Mouse (Mus musculus) heart, adult 11 months (tissue): Measurements from ENCODE around the gene Stk36.

Experiments used
- DNase-seq: peaks from one replicate; pipeline ENCODE4 v3.0.0; 2022

The Stk36 gene

DNA sequence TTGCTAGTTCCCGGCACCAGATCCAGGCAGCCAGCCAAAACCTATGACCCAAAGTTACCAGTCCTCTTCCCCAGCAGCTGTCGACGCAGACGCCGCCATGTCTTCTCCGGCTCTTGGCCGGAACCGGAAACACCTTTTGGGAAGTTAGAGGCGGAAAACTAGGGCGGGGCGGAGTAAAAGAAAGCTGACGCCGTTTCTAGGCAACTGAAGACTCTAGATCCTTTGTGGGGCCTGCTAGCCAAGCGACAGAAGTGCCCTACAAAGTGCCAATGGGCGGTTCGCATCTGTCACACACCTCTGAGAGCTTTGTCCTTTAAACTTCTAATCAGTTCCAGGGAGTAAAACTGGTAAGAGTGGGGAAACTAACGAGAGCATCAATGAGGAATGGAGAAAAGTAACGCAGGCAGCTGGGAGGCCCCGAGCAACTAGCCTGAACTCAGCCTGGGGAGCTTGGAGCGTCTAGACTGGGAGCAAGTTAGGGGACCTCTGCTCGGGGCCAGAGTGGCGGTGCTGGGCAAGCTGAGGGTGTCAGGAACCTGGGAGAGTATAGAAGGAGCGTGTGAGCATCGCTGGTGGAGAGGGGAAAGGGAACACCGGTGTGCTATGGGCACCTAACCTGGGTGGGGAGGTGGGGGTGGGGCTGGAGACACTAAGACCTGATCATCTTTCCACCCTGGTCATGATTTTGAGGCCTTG is at the start of gene Stk36, which contains the start of gene Rnf25:
Stk36 (plus strand) TSS at position 179 of the 696 bp plus-strand sequence.
Rnf25 (minus strand) TSS at position 131 of the 696 bp plus-strand sequence.
- peak; percentile 99 for DNase-seq

DNA sequence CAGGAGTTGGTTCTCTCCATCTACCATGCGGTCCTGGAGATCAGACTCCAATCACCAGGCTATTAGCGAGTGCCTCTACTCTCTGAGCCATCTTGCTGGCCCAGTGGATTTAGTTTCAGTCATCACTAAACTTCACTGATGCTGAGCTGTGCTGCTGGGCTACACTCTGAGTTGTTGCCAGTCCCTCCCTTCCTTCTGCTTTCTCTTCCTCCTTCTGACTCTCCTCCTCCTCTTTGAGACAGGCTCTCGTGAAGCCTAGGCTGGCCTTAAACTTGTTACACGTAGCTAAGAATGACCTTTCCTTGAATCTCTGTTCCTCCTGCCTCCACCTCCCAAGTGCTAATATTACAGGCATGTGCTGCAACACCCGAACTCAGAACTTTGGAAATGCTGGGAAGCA is 42.2 kb upstream of the Stk36 start:
- DNase-seq = no peak

DNA sequence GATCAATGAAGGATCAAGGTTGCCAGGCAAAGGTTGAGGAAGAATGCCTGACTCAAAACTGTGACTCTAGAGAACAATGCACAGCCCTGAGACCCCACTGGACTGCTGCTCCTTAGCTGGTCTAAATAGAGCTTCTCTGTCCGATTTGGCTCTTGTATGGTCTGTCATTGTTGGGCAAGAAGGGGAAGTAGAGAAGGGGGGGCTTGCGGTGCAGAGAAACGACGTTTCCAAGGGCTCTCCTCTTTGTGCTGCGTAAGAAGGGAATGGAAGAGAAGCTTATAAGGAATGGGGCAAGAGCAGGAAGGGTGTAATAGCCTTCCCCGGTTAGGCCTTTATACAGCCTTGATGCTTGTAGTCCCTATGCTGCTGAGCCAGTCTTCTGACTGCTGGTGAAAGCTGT is 35.4 kb upstream of the Stk36 start:
- no peak for DNase-seq

DNA sequence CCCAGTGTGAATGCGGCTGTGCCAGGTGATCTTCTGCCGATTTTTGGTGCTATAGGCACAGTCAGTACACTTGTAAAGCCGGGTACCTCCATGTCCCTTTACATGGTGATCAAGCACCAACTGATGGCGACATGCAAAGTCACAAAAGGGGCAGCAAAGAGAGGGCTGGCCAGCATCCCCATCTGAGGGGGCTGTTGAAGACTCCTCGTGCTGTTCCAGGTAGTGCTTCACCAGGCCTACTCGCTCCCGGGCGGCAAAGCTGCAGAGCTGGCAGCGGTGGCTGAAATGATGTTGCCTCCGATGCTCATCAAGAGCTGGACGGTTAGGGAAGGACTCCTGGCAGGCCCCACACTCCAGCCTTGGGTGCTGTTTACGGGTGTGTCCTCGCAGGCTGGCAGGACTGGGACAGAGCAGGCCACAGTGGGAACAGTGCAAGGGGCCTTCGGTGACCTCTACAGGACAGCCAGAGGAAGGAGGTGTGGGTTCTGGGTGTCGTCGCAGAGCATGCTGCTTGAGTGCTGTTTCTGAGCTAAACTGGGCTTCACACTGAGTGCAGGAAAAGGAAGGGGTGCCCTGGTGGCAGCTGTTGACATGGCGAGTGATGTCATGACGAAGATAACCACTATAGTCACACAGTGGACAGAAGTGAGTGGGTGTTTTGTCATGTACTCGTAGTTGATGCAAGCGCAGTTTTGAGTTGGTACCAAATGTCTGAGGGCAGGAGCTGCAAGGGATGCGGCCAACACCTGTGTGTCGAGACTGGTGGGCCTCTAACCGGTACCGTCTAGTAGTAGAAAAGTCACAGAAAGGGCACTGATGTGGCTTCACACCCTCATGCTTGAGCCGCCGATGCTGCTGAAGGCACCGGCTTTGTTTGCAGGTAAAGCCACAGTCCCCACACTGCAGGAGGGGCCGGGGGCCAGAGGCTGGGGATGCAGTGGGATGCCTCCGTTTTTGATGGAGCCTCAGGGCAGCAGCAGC is 31.2 kb upstream of the Stk36 start:
- DNase-seq = peak; percentile 91

DNA sequence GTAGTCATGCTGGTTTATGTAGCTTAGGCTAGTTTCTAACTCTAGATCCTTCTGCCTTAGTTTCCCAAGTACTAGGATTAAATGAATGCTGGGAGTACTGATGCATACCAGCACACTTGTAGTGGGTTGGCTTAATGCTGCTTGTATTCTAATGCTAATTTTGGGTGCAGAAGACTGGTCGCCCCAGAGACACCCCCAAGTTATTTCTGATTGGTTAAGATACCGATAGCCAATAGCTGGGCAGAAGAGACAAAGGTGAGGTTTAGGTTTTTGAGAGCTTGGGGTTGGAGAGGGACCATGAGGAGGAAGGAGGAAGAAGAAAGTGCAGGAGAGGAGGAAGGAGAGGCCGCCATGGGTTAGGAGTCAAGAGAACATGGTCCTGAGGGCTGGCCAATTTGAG is 18.6 kb upstream of the Stk36 start:
- DNase-seq = no peak

DNA sequence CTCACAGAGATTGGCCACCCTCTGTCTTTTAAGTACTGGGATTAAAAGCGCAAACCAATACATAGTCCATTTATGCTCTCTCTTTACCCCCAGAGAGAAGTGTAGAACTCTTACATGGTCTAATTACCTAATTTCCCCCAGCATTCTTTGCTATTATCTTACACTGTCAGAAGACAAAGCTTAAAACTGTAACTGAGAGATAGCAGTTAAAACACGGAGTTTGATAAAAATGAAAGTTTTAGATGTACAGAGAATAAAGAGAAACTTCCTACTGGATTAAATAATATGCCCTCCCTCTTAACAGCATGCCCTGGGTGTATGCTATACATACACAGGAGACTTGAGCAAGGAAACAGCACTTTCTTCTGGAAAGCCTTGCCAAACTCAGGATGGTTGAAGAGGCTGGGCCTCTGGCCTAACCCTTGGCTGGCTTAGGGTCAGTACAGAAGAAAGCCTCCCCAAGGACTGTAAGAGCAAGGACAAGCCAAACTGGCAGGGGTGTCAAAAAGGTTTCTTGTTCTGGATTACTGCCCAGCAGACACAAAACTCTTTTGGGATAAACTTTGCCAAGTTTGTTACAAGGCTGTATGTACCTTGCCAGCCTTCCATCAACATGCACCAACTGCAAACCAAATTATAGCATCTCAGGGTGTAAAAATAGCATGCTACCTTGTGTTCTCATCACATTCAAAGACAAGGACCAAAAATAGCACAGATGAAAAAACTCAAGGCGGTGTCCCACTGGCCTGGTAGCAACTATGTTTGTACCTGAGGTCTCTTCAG is 16.4 kb upstream of the Stk36 start:
- DNase-seq = peak; percentile 95

DNA sequence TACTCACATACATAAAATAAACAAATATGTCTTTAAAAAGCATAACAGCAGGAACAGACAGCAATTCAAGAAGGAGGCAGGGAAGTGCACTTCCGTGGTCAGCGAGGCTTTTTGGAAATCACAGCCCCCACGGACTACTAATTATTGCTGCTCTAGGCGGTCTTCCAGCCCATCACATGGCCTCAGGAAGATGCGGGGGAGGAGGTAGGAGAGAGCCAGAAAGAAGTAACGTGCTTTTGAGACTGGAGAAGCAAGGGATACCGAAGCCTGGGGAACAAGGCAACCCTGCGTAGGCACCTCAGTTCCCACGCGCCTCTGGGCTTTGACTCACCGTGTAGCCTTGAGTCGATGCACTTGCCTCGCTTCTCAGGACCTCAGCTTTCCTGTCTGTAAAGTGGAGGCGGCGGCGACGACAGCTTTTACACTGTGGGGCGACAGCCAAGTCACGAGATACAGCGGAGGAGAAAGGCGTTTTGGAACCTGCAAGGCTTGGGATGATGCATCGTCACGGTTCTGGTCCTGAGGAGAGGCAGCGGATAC is 13.9 kb upstream of the Stk36 start:
- DNase-seq = peak; percentile 95

DNA sequence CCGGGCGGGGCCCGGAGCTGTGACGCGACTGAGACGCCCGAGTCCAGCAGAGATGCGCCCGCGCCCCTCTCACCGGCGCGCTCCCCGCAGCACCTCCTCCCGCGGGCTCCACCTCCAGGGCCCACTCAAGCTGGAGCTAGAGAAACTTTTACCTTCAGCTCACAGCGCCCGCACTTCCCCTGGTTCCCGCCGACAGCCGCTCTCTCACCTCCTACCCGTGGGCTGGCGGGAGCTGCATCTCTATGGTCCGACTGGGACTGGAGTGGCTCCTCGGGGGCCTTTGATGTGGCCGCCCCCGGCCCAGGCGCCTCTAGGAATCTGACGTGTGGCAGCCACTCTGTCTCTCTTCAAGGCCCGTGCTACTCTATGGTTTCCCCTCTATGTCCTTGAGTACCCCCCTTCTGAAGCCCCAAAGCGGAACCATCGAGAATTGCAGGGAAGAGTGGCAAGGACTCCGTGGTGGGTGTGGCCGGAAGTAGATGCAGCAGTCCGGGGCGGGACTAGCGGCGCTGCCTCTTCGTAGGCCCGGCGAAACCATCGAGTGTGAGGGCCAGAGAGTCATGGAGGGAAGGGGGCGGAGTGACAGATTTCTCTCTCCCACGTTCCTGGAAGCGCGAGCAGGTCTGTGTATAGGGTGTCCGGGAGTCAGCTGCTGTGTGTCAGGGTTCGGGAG is 13.3 kb upstream of the Stk36 start, which contains the start of the genes Zfp142 and Bcs1l:
Zfp142 (minus strand) TSS at position 474 of the 673 bp plus-strand sequence.
Bcs1l (plus strand) TSS at position 517 of the 673 bp plus-strand sequence.
- peak; percentile 100 for DNase-seq

DNA sequence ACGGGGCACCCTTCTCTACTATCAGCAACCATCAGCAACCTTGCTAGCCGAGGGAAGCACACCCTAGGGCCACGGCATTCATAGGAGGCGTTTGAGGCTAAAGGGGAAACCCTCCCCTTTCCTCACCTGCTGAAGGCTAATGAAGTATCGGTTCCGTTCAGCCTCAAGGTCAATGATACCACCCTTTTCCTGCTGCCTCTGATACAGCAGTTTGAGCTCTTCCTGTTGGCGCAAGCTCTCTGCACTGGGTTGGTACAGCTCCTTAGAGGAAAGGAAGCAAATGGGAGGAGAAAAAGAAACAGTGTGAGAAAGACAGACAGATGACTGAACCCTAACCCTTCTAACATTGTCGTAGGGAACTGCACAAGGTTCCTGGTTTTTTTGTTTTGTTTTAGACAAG is 6.8 kb upstream of the Stk36 start:
- no peak for DNase-seq

DNA sequence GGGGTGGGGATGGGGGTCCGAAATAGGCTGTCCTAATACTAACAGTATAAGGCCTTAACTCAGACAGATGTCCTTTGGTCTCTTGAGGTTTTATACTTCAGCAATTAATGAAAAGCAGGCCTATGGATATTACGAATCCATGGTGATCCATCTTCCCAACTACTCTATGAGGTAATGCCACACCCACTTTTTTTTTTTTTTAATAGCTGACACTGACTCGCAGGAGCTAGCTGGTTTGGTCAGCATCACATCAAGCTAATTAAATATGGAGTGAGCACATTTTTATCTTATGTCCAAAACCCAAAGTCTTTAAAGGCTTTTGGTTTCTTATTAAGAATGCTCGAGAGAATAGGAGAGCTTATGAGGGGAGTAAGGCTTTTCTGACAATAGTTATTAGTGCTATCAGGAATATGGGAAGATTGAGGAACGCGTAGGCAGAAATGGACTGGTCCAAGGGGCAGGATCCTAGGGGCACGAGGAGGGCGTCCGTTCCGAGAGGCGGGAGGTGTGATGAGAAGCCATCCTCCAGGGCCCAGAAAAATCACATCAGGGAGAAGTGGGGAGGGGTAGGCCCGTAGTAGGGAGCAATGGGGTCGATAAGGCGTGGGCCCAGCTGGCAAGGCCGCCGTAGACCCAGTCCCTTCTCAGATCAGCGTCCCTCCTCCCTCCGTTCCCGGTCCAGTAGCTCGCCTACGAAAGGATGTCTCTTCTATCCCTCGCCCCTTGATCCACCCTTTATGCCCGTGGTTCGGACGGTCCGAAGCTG is 561 bp upstream of the Stk36 start:
- no peak for DNase-seq

DNA sequence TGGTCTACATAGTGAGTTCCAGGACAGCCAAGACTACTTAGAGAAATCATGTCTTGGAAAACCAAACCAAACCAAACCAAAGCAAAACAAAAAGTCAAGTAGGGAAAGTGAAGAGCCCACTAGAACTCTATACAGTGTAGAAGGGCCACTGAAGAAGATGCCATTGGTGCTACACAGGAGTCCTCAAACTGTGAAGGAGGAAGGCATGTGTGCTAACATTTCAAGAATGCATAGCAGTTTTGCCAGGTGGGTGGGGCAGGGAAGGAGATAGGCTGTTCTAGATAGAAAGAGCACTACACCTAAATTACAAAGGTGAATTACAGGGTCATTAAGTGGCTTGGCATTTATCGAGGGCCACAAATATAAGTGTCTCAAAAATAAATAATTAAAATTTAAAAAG is 22.9 kb downstream of the Stk36 start:
- DNase-seq = peak; percentile 34

DNA sequence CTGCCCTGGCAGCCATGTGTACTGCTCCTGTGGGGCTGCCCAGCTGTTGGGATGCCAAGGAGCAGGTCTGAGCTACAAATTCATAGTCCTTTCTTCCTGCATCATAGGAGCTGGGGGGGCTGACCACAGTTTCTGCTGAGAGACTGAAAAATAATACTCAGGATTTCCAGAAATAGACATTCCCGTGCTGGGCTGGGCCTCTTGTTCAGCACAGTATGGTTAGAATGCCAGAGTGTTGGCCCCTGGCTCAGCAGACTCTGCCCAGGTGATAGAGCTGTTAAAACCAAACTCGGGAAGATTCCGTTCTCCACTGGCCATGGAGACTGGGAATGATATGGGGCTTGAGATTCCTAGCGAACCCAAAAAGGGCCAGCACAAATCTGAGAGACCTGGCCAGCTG is 24.8 kb downstream of the Stk36 start:
- DNase-seq = peak; percentile 68

DNA sequence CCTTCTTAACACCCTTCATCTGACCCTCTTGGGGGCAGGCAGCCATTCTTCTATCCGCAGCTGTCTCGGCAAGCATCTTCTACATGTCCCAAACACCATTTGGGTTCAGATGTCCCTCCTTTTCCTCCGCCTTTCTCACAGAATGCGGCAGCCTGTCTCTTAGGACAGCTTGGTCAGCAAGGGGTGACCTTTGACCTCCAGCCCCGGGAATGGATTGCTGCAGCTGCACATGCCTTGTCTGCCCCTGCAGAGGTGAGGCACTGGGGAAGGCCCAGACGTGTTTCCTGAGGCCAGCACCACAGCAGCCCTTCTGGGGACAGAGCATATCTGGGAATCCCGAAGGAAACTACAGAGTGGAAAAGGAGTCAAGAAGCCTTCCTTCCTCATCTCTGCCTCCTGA is 26.8 kb downstream of the Stk36 start:
- DNase-seq = peak; percentile 46

DNA sequence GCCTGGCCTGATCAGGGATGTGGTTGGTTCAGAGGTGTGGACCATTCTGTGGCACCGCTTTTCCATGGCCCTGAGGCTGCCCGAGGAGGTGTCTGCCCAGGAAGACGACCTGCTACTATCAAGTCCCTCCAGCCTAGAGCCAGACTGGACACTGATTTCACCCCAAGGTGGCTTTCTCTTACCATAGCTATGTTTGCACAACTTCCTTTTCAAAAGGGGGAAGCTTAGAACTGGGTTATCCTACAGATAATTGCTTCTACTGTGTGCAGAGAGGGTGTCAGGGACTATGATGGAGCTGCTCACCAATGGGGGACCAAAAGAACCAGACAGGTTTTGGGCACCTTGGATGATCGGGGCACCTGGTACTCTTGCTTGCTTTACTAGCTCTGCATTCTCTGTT is 31.5 kb downstream of the Stk36 start:
- peak; percentile 35 for DNase-seq

DNA sequence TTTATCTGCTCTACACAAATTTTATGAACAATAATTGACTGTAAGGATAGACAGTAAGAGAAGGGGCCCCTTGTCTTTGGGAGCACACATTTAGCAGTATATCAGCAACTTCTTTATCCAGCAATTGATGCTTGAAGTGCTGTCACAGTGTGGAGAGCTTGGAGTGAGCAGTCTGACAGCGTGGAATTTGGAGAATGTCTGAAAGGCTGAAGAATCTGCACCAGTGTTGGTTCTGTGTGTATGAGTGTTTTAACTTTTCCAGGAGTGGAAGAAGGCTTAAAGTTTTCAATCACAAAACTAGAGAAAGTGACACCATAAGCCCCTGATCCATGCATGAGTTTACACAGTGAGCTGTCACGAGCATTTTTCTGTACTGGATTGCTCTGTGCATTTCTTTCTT is 42.3 kb downstream of the Stk36 start:
- DNase-seq = no peak

DNA sequence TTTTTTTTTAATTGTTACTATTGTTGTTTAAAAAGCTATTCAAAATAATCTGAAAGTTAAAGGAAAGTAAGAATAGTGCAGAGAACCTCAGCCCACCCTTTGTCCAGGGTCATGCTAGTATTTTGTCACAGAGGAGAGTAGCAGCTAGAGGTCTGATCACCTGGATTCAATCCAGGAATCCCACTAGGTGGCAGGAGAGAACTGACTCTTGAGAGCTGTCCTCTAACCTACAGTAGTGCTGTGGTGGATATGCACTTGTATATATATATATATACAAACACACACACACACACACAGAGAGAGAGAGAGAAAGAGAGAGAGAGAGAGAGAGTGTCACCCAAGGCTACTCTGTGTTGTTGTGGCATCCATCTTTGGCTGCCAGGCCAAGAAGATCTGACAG is 42.7 kb downstream of the Stk36 start:
- DNase-seq = peak; percentile 59

DNA sequence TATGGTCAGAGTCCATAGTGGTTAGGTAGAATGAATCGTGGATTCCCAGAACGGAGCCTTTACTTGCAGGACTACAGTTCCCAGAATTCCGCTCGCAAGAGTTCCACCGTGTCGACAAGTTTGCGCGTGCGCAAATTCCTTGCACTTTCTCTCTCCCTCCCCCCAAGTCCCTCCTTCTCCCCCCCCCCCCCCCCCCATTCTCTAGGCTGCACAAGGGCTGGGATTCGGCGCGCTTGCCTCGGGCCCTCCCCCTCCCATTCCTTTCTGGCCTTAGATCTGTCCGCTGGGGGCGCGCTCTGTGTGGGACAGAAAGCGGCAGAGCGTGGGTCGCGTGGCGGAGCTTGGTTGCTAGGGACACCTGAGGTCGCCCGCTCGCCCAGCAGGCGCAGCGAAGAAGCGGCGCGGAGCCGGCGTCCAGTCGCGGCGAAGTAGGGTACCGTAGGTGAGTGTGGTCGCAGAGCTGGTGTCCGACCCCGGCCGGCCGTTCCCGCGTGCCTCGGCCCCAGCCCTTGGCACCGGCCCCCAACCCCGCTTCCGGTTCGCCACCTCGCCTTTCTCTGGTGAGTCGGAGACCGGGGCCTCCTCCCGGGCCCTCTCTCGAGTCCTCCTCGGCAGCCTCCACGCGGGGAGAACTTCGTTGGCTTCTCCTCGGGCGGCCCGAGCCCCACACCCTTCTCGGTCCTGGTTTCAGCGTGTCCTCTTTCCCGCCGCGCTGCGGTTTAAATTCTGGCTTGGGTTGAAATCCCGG is 60.4 kb downstream of the Stk36 start, which contains the start of gene Ttll4:
Ttll4 (plus strand) TSS at position 298 of the 748 bp plus-strand sequence.
- DNase-seq = peak; percentile 99

DNA sequence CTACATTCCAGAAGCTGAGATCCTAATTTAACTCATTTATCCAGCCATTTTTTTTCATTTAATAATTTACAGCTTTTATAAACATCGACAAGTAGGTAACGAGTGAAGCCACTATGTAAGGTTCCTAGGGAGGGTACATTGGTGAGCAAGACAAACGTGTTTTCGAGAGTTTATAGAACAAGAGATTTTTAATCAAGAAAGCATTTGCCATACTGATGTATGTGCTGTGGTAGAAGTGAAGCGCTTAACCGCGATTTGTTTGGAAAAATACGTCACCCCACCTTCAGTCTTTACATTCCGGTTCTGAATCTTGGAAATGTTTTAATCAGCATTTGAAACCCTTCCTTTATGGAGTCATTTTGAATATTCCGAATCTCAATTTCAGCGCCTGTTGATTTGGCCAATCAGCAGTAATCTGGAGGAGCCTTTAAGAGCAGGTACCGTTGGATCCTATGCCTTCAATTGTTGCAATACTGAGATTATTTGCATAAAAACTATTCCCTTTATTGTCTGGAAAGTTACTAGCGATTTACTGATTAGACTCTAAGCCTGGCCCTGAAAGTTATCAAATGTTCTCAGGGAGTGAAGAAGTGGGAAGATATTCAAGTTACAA is 61.1 kb downstream of the Stk36 start:
- peak; percentile 52 for DNase-seq

DNA sequence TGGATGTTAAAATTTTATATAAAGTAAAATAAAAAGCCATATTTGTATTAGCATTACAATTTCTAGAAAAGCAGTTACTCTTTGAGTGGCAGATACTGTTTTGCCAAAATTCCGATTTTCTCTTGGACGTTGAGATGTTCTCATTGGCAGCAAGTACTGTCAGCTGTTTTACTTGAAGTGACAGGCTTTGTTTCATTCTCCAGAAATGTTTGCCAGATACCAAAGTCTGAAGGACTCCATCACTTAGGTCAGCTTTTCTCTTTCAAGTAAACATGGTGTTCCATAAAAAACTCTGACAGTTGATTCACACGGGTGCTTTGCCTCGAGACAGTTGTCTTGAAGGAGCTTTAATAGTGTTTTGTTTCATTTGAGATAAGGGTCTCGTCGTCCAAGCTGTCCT is 63.9 kb downstream of the Stk36 start:
- DNase-seq = peak; percentile 79

DNA sequence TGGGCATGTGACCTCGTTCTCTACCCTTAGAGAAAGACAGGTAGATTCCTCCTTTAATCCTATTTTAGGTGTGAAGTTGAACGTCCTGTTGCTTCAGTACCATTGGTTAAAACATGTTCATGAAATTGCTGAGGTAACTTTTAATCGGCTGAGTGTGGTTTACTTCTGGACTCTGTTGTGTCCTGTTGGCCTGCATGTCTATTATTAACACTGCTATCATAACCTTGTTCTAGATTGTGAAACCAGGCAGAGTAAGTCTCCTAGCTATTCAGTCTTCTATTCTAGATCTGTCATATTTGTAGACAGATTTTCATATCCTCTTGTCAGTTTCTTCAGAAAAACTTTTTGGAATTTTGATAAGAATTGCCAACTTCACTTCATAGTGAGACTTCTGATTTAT is 67.1 kb downstream of the Stk36 start:
- DNase-seq = peak; percentile 4
